Mouse (Mus musculus) intestine, embryonic 15.5 days (tissue): ENCODE measurements around the gene Lrtm2. TPM values are rescaled to one million over a fixed set of nuclear protein-coding genes. Genes with fewer than 3 reads are reported as not detected.

Source experiments
- ATAC-seq: fragments of 200-750 bp; cut with Nextera tagmentation; 2 replicates; pipeline ENCODE4 v1.8.0; 2017; ENCODE audit warnings: moderate TSS enrichment, moderate library complexity
- H3K27ac ChIP-seq: fragments of 300-500 bp; sonication (generic); 2 replicates; pipeline ENCODE4 v1.5.1; 2015; ENCODE audit warnings: mild to moderate bottlenecking, inconsistent platforms
- H3K27me3 ChIP-seq: fragments of 300-500 bp; sonication (generic); replicated peaks from 2 replicates; pipeline ENCODE4 v1.6.1; 2015; ENCODE audit warnings: inconsistent platforms
- H3K36me3 ChIP-seq: fragments of 300-500 bp; sonication (generic); 2 replicates; pipeline ENCODE4 v1.6.1; 2015; ENCODE audit warnings: inconsistent platforms
- H3K4me1 ChIP-seq: fragments of 300-500 bp; sonication (generic); replicated peaks from 2 replicates; pipeline ENCODE4 v1.6.1; 2015; ENCODE audit warnings: inconsistent platforms
- H3K4me2 ChIP-seq: fragments of 300-500 bp; sonication (generic); replicated peaks from 2 replicates; pipeline ENCODE4 v1.6.1; 2015; ENCODE audit warnings: mild to moderate bottlenecking, inconsistent platforms
- H3K4me3 ChIP-seq: fragments of 300-500 bp; sonication (generic); replicated peaks from 2 replicates; pipeline ENCODE4 v1.5.1; 2015; ENCODE audit warnings: inconsistent platforms
- H3K9ac ChIP-seq: fragments of 300-500 bp; sonication (generic); 2 replicates; pipeline ENCODE4 v1.6.1; 2015; ENCODE audit warnings: inconsistent platforms
- H3K9me3 ChIP-seq: fragments of 300-500 bp; sonication (generic); 2 replicates; pipeline ENCODE4 v1.6.1; 2016; ENCODE audit warnings: inconsistent platforms
- WGBS: fragments of 180-500 bp; shearing (Covaris S2); methylation state at CpG from one replicate; pipeline ENCODE4 v1.1.7; 2015; 5-methylcytosine and 5-hydroxymethylcytosine counted together
- polyA plus RNA-seq: library from polyadenylated mRNA; unstranded; fragments of >200 nt; fragmentation: Nextera tagmentation; extraction: Ambion mirVana; gene quantifications from 2 replicates; pipeline ENCODE4 v1.2.1, GENCODE M21; 2015

Lrtm2 gene
- polyA plus RNA-seq, 1 experiment from 2014 or later: 0.49 TPM

DNA sequence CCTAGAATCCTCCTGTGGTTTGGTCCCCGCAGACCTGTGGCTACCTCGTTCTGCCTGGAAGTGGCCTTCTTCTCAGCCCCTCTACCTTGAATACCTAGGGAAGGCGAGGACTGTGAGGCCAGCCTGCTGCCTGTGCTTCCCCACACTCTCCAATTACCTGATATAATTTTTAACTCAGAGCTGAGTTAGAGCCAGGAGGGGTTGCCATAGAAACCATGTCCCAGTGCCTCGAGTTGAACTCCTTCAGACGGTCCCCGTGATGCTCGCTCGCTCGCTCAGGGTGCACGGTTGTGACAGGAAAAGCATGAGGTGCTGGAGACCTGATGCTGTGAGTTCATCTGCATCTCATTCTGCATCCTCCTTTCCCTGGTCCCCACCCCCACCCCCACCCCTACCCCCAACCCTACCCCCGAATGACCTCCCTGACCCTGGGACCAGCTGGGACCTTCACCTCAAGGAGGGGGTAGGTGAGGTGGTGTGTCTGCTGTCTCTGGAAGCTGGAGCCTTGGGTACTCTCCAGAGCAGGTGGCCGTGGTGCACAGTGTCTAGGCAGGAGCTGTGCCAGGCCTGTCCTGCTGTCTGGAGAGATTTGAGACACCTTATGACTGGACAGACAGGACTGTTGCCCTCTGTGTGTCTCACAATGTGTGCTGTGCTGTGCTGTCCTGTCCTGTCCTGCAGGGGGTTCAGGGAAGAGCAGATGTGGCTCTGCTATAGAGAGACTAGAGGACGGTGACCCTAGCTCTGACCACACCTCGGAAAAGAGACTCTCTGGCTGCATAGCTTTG is 16.8 kb downstream of the Lrtm2 start:
- no peak for ATAC-seq

DNA sequence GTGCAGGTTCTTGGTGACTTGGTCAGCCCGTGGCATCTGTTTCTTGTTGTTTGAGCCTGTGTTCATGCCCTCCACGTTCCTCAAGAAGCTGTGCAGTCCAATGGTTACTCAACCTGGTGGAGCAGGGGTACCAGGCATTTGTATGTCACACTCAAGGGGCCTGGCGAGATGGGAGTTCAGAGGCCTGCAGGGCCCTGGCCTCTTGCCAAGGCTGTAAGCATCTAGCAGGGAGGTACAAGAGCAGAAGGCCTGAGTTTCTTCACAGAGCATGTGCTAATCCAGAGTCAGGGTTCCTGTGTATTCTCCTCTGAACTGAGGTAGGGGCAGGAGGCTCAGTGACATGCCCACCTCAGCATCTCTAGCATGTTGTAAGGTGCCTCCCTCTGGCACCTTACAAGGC is 17.5 kb downstream of the Lrtm2 start:
- no peaks in the 10 kb centered on the region for H3K9me3 ChIP-seq
- no peak overlapping the region for H3K27ac ChIP-seq
- H3K4me3 ChIP-seq: no peak overlapping the region
- H3K27me3 ChIP-seq: 0 out of 2 replicates have a peak, but pooled peaks cover 2% of the 10 kb centered on the region
- no peak overlapping the region for H3K4me2 ChIP-seq
- H3K9ac ChIP-seq: no peak overlapping the region
- 54% methylated on average over 3 of the region's 3 CpGs for WGBS
- H3K36me3 ChIP-seq: no peaks in the 10 kb centered on the region
- no peak for ATAC-seq
- no peaks in the 10 kb centered on the region for H3K4me1 ChIP-seq

More for the DNA sequence above, 16.8 kb downstream of the Lrtm2 start:
- WGBS: 47% methylated on average over 14 of the region's 14 CpGs
- Histone ChIP-seq H3K9me3 (no peaks in the 10 kb centered on the region), H3K4me2 (no peak overlapping the region), H3K4me3 (no peak overlapping the region), H3K27ac (no peak overlapping the region), H3K36me3 (no peaks in the 10 kb centered on the region), H3K27me3 (0 out of 2 replicates have a peak, but pooled peaks cover 2% of the 10 kb centered on the region), H3K4me1 (no peaks in the 10 kb centered on the region), H3K9ac (no peak overlapping the region)

DNA sequence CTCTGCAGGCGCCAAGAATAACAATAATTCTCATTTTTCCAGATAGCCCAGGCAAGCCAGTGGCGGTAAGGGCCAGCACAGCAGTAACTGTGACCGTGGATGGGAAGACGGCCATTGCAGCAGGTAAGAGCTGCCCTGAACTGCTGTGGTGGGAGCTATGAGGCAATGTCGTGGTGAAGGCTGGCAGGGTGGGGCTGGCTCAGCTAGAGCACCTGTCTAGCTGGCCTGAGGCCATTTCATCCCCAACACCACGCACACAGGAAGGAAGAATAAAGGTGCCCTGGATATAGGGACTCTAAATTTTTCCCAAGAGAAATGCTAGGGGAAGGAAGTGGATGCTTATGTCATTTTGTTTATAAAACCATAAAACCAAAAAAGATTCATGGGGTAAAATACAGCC is 18.2 kb downstream of the Lrtm2 start:
- WGBS: 78% methylated on average over 6 of the region's 6 CpGs
- no peaks in the 10 kb centered on the region for H3K9me3 ChIP-seq

DNA sequence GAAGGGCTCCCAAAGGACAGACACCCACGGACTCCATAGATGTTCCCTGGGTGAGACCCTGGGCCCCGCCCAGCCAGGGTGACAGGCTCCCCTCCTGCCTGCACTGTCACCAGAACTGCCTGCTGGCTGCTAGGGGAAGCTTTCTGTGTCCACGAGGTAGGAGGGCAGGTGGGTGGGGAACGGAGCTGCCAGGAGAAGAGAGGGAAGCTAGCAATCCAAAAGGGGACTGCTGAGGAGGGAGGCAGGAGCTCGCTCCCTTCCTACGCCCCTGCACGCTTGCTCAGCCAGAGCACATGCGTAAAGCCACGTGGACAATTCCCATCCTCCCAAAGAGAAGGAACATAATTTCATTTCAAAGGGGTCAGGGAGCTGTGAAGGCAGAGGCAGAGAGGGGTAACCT is 20.4 kb downstream of the Lrtm2 start:
- Histone ChIP-seq H3K4me3 (no peak overlapping the region), H3K4me1 (no peaks in the 10 kb centered on the region), H3K4me2 (no peak overlapping the region), H3K27me3 (0 out of 2 replicates have a peak, but pooled peaks cover 2% of the 10 kb centered on the region), H3K27ac (no peak overlapping the region), H3K9me3 (no peaks in the 10 kb centered on the region), H3K36me3 (no peaks in the 10 kb centered on the region), H3K9ac (no peak overlapping the region)
- WGBS: 56% methylated on average over 9 of the region's 9 CpGs
- ATAC-seq: no peak

More for the DNA sequence above, 18.2 kb downstream of the Lrtm2 start:
- Histone ChIP-seq H3K27ac (no peak overlapping the region), H3K27me3 (0 out of 2 replicates have a peak, but pooled peaks cover 2% of the 10 kb centered on the region), H3K4me1 (no peaks in the 10 kb centered on the region), H3K36me3 (no peaks in the 10 kb centered on the region), H3K4me3 (no peak overlapping the region), H3K9ac (no peak overlapping the region), H3K4me2 (no peak overlapping the region)
- no peak for ATAC-seq

DNA sequence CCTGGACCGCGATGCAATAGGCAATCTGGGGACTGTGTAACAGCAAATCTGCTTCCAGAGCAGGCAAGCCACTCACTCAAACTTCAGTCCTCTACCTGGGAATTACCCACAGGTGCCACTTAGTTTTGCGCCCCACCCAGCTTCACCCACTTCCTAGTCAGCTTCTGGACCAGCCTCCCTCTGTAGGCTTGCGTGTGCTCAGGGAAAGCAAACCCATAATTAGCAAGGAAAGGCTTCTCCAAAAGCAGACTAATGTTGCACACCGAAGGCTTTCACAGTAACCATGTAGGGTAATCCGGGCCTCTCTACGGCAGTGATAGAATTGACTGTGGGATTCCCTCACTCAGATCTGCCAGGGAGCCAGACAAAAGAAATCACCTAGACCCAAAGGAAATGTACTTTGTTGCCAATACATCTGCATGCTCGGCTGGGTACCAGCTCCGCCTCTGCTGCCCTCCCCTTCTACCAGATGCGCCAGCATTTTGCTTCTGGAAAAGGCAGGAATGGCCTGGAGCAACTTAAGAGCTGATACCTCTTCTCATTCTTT is 22.6 kb downstream of the Lrtm2 start:
- Histone ChIP-seq H3K4me3 (no peak overlapping the region), H3K4me1 (no peaks in the 10 kb centered on the region), H3K27ac (no peak overlapping the region), H3K36me3 (no peaks in the 10 kb centered on the region), H3K9me3 (no peaks in the 10 kb centered on the region), H3K27me3 (0 out of 2 replicates have a peak, but pooled peaks cover 2% of the 10 kb centered on the region), H3K9ac (no peak overlapping the region), H3K4me2 (no peak overlapping the region)
- WGBS: 65% methylated on average over 10 of the region's 10 CpGs
- no peak for ATAC-seq

DNA sequence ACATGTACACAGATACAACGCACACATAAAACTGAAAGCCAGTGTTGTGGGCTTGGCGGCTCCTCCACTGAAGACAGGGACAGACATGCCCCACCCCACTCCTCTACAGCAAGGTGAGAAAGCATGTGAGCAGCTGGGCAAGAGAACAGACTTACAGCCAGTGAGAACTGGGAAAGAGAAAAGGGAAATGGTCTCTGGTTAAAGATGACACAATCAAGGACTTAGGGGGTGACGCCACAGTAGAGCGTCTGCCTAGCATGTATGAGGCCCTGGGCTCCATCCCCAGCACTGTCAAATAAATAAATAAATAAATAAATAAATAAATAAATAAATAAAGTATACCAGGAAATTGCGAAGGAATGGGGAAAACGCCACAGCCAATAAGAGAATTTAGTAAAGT is 27.2 kb downstream of the Lrtm2 start:
- Histone ChIP-seq H3K36me3 (no peaks in the 10 kb centered on the region), H3K27me3 (no peaks in the 10 kb centered on the region), H3K9ac (no peak overlapping the region), H3K4me2 (no peak overlapping the region), H3K4me3 (no peak overlapping the region), H3K9me3 (no peaks in the 10 kb centered on the region), H3K4me1 (no peaks in the 10 kb centered on the region), H3K27ac (no peak overlapping the region)
- WGBS: 84% methylated on average over 6 of the region's 6 CpGs
- no peak for ATAC-seq

DNA sequence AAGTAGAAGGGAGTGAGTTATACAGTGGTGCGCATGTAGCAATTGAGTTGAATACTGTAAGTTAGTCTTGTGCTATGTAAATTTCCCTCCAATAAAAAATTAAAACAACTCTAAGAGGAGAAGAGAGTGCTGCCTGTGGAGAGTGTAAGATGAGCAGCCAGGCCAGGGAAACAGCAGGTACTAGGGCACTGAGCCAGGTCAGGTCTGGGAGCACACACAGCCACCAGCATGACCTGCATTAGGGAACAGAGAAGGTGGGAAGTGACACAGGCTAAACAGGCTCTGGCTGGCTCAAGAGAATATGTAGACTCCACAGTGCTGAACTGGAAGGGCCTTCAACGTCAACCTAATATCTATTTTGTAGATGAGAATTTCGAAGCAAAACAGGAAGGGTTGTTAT is 29.3 kb downstream of the Lrtm2 start:
- H3K9ac ChIP-seq: no peak overlapping the region
- H3K9me3 ChIP-seq: no peaks in the 10 kb centered on the region
- no peak overlapping the region for H3K4me3 ChIP-seq
- no peak overlapping the region for H3K4me2 ChIP-seq
- WGBS: 86% methylated on average over 3 of the region's 3 CpGs
- H3K27ac ChIP-seq: no peak overlapping the region
- ATAC-seq: no peak
- no peaks in the 10 kb centered on the region for H3K27me3 ChIP-seq
- no peaks in the 10 kb centered on the region for H3K36me3 ChIP-seq
- H3K4me1 ChIP-seq: no peaks in the 10 kb centered on the region

DNA sequence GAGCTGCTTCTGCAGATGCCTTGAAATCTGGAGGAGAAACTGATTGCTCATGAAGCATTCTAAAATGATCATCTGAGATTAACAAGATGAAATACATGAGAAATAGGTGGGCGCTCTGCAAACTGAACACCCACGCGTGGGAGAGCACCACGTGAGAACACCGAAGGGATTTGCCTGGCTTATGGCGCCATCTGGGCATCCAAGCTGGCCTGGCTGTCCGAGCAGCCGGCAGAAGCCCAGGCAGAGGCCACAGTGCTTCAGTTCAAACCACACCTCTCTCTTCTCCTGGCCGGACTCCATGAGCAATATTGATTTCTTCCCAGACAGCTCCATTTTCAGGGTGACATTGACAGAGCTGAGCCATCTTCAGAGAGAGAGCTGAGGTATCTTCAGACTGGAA is 49.8 kb downstream of the Lrtm2 start:
- no peak overlapping the region for H3K9ac ChIP-seq
- no peaks in the 10 kb centered on the region for H3K27me3 ChIP-seq
- no peaks in the 10 kb centered on the region for H3K4me1 ChIP-seq
- H3K4me2 ChIP-seq: no peak overlapping the region
- WGBS: 70% methylated on average over 9 of the region's 9 CpGs
- no peak overlapping the region for H3K4me3 ChIP-seq
- H3K27ac ChIP-seq: no peak overlapping the region
- no peaks in the 10 kb centered on the region for H3K36me3 ChIP-seq
- no peaks in the 10 kb centered on the region for H3K9me3 ChIP-seq
- ATAC-seq: no peak

DNA sequence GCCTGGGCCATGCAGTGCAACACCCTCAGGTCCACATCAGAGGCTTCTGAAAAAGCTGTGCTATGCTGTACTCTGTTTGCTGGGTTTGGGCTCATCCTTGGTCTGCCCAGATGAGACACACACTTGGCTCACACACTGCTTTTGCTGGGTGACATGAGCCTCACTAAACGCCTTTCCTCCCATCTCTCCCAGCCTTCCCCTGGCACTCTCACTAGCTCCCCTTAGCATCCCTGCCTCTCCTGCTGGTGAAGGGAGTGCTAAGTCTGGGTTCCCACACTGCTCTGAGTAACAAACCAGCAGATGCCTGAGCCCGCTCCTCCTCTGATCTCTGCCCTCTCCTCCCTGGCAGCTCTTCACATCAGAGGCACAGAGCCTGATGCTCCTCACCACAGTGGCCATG is 53.9 kb downstream of the Lrtm2 start:
- no peak for ATAC-seq
- Histone ChIP-seq H3K4me2 (no peak overlapping the region), H3K9me3 (no peaks in the 10 kb centered on the region), H3K4me3 (no peak overlapping the region), H3K27ac (no peak overlapping the region), H3K27me3 (no peaks in the 10 kb centered on the region), H3K9ac (no peak overlapping the region), H3K36me3 (no peaks in the 10 kb centered on the region), H3K4me1 (no peaks in the 10 kb centered on the region)
- WGBS: 79% methylated on average over 2 of the region's 2 CpGs

Other genes starting within 250 kb of the Lrtm2 start
- 6.1 and 6.7 TPM in 2 replicates for gene Dcp1b, start 155.5 kb downstream of the Lrtm2 start, polyA plus RNA-seq
- 3.0 and 3.3 TPM in 2 replicates for gene Cacna1c, start 134.3 kb downstream of the Lrtm2 start, polyA plus RNA-seq
- 0.04 and 0.30 TPM in 2 replicates for gene Cacna2d4, start 94.2 kb downstream of the Lrtm2 start, polyA plus RNA-seq
- 101 and 111 TPM in 2 replicates for gene Adipor2, start 86.9 kb upstream of the Lrtm2 start, polyA plus RNA-seq
- gene Fbxl14, start 148.9 kb upstream of the Lrtm2 start, polyA plus RNA-seq: 4.6 and 4.7 TPM in 2 replicates
- 7.3 and 7.4 TPM in 2 replicates for gene Wnt5b, start 213.6 kb upstream of the Lrtm2 start, polyA plus RNA-seq